Mouse (Mus musculus) forebrain, embryonic 11.5 days (tissue): Measurements from ENCODE around the gene Smad6. TPM values are rescaled to one million over a fixed set of nuclear protein-coding genes. Genes with fewer than 3 reads are reported as not detected.

ENCODE experiments used
- ATAC-seq: fragments of 200-750 bp; cut with Nextera tagmentation; replicated peaks from 2 replicates; pipeline ENCODE4 v1.8.0; 2017; ENCODE audit warnings: moderate TSS enrichment; ENCODE audit not compliant: low FRiP score
- DNase-seq: peaks from one replicate; pipeline ENCODE4 v3.0.0-alpha.2; 2017; ENCODE audit warnings: low spot score
- H3K27ac ChIP-seq: fragments of 300-500 bp; sonication (generic); 2 replicates; pipeline ENCODE4 v1.5.1; 2014; ENCODE audit warnings: low read depth, low read length
- H3K27me3 ChIP-seq: fragments of 300-500 bp; sonication (generic); 2 replicates; pipeline ENCODE4 v1.6.1; 2014; ENCODE audit warnings: mild to moderate bottlenecking, low read length, mixed read lengths; ENCODE audit not compliant: control insufficient read depth, insufficient read depth
- H3K36me3 ChIP-seq: fragments of 300-500 bp; sonication (generic); 2 replicates; pipeline ENCODE4 v1.6.1; 2014; ENCODE audit warnings: mild to moderate bottlenecking, low read length, moderate library complexity, mixed read lengths; ENCODE audit not compliant: control insufficient read depth, insufficient read depth
- H3K4me1 ChIP-seq: fragments of 300-500 bp; sonication (generic); replicated peaks from 2 replicates; pipeline ENCODE4 v1.6.1; 2014; ENCODE audit warnings: low read length, mixed read lengths; ENCODE audit not compliant: control insufficient read depth, insufficient read depth
- H3K4me2 ChIP-seq: fragments of 300-500 bp; sonication (generic); 2 replicates; pipeline ENCODE4 v1.6.1; 2014; ENCODE audit warnings: low read depth, mild to moderate bottlenecking, low read length, moderate library complexity, mixed read lengths; ENCODE audit not compliant: severe bottlenecking
- H3K4me3 ChIP-seq: fragments of 300-500 bp; sonication (generic); 2 replicates; pipeline ENCODE4 v1.5.1; 2014; ENCODE audit warnings: low read depth, low read length
- H3K9ac ChIP-seq: fragments of 300-500 bp; sonication (generic); 2 replicates; pipeline ENCODE4 v1.6.1; 2014; ENCODE audit warnings: low read length
- H3K9me3 ChIP-seq: fragments of 300-500 bp; sonication (generic); 2 replicates; pipeline ENCODE4 v1.6.1; 2016; ENCODE audit warnings: low read length, mixed read lengths; ENCODE audit not compliant: control insufficient read depth
- WGBS: fragments of 180-500 bp; shearing (Covaris S2); extraction: QIAGEN DNeasy Blood & Tissue Kit; methylation state at CpG from one replicate; pipeline ENCODE4 v1.1.7; 2014; 5-methylcytosine and 5-hydroxymethylcytosine counted together
- polyA plus RNA-seq: library from polyadenylated mRNA; unstranded; fragments of >200 nt; fragmentation: Nextera tagmentation; extraction: Ambion mirVana; gene quantifications from 2 replicates; pipeline ENCODE4 v1.2.1, GENCODE M21; 2014

Smad6 gene
- polyA plus RNA-seq, 1 experiment from 2014 or later: 6.5 TPM

DNA sequence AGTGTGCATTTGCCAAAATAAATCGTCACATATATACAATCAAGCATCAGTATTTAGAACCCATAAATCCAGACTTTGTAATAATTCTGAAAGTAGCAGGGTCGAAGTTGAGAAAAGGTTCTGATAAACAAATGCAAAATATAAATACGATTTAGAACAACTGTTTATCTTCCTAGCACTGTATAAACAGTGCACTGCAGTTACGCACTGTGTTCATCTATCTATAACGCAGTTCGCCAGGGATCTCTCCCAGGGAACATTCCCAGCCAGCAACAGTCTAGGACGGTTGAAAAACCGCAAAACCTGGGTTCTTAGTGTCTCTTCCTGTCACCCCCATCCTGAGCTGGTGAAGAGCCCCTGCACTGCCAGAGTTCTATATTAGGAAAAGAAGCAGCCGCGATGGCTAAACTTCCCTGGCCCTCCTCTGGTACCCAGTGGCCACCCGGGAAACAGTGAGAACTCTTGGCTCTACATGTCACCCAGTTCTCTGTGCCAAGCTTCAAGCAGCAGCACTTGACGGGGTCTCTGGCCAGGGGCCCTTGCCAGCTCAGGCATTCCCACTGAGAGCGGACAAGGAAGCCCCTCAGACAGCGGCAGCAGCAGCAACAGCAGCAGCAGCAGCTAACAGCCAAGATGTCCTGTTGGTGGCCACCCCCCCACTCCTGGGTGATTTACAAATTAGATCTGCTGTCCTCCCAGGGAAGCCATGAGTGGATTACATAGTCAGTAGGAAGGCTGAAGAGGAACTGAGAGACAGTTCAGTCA, 54.3 kb downstream of the Smad6 start:
- H3K4me2 ChIP-seq: no peak overlapping the region
- 85% methylated on average over 14 of the region's 14 CpGs for WGBS
- DNase-seq: no peak
- H3K9me3 ChIP-seq: no peaks in the 10 kb centered on the region
- ATAC-seq: no peak
- H3K36me3 ChIP-seq: no peaks in the 10 kb centered on the region
- H3K4me3 ChIP-seq: no peak overlapping the region
- no peak overlapping the region for H3K9ac ChIP-seq
- H3K27me3 ChIP-seq: no peaks in the 10 kb centered on the region
- no peak overlapping the region for H3K27ac ChIP-seq
- H3K4me1 ChIP-seq: peaks cover 12% of the 10 kb centered on the region; the same call in 1 of the 2 replicates

DNA sequence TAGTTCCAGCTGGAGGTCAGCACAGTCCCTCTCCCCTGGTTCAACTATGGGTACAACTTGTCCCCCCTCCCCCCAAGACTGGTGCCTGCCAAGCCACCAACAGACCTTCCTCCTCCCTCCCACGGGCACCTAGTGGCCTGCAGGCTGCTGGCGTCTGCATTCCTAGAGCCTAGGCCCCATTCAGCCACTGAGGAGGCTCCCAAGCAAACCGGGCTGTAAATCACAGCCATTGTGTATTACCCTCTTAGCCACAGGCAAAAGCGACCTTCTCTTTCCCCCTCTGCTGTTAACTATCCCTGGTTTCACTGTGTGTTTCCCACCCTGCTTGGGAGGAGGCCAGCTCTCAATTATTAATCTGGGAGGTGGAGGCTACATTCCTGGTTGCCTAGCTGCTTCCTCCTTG, 56.3 kb downstream of the Smad6 start:
- Histone ChIP-seq H3K27ac (peak overlapping the region; percentile 43; the same call in 1 of the 2 replicates), H3K36me3 (no peaks in the 10 kb centered on the region), H3K4me2 (no peak overlapping the region), H3K4me3 (no peak overlapping the region), H3K9me3 (no peaks in the 10 kb centered on the region), H3K9ac (no peak overlapping the region), H3K27me3 (no peaks in the 10 kb centered on the region), H3K4me1 (peaks cover 16% of the 10 kb centered on the region)
- peak; percentile 30; the same call in 1 of the 2 replicates for ATAC-seq
- no peak for DNase-seq
- 17% methylated on average over 4 of the region's 4 CpGs for WGBS

DNA sequence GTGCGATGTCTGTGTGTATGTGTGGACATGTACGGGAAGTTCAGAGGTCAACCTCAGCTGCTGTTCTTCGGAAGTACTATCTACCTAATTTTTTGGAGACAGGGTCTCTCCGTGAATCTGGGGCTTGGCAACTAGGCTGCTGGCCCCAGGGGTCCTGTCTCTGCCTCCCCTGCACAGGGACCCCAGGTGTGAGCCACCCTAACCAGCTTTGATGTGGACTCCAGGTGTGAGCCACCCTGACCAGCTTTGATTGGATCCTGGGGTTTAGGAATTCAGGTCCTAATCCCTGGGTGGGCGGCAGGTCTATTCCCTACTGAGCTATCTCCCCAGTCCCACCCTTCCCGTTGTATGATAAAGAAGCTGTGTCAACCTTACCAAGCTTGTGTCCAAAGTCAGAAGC, 60.0 kb downstream of the Smad6 start:
- peaks cover 41% of the 10 kb centered on the region for H3K4me1 ChIP-seq
- ATAC-seq: no peak

DNA sequence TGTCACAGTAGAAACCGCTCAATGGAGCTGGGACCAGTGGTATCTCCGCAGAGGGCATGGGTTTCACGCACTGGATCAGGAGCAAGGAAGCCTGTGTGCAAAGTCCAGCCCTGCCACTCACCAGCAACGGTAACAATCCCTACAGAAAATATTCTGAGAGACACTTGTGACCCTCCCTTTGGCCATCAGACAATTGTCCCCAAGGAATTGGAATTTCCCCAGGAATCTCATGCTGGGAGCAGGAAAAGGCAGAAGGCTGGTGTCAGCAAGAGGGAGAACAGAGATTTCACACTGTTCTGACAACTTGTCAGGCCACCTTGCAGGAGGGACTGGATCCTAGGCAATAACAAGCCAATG, 61.1 kb downstream of the Smad6 start:
- H3K27me3 ChIP-seq: no peaks in the 10 kb centered on the region
- no peaks in the 10 kb centered on the region for H3K36me3 ChIP-seq
- H3K27ac ChIP-seq: peak overlapping the region; percentile 62
- no peak overlapping the region for H3K9ac ChIP-seq
- H3K4me3 ChIP-seq: no peak overlapping the region
- H3K4me2 ChIP-seq: peak overlapping the region; percentile 33
- H3K9me3 ChIP-seq: no peaks in the 10 kb centered on the region
- DNase-seq (no peak), ATAC-seq (no peak)
- peaks cover 41% of the 10 kb centered on the region for H3K4me1 ChIP-seq
- 4% methylated on average over 4 of the region's 4 CpGs for WGBS

More for the DNA sequence above, 60.0 kb downstream of the Smad6 start:
- Histone ChIP-seq H3K27me3 (no peaks in the 10 kb centered on the region), H3K4me3 (no peak overlapping the region), H3K4me2 (no peak overlapping the region), H3K9me3 (no peaks in the 10 kb centered on the region), H3K36me3 (no peaks in the 10 kb centered on the region), H3K27ac (no peak overlapping the region), H3K9ac (no peak overlapping the region)
- 67% methylated on average over 6 of the region's 6 CpGs for WGBS
- no peak for DNase-seq

DNA sequence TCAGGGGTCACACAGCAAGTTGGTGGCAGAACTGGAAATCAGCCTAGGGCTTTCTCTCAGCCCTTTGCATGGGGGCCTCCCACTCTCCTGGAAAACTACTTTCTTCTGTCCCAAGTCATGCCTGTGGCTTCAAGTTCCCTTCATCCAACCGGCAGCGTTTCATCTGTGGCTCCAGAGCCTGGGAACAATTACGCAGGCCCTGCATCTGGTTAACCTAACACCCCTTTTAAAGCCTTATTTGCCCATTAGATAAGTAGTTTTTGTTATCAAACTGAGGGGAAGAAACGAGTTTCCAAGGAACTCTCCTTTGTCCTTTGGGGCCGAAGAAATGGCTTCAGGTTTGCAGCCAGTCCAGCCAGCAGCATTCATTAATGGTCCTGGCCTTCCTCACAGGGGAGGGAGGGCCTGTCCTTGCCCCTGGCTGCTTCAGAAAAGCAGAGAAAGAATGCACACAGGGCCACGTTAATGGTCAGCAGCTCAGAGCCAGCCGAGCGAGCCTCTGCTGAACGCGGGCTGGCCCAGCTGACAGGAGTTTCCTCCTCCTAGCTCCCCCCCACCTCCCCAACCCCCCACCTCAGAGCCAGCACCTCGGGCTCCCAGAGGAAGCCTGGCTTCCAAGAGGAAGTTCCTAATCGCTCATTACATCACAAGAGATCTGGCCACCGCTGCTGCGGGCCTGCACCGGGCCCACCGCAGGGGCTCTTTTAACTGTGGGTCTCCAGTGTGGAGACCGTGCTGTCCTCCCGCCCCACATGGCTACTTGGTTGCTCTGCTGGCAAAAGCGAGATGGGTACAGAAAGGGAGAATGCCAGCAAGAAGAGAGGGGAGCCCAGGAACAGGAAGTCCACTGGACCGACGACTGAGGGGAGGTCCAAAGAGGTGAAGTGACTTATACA, 61.7 kb downstream of the Smad6 start:
- ATAC-seq: 0 out of 2 replicates have a peak, but pooled peaks have one; percentile 16
- peak overlapping the region; percentile 52 for H3K9ac ChIP-seq
- peaks cover 37% of the 10 kb centered on the region for H3K4me1 ChIP-seq
- H3K4me2 ChIP-seq: peak overlapping the region; percentile 33
- H3K9me3 ChIP-seq: no peaks in the 10 kb centered on the region
- H3K36me3 ChIP-seq: no peaks in the 10 kb centered on the region
- peak overlapping the region; percentile 62 for H3K27ac ChIP-seq
- peak; percentile 75 for DNase-seq
- WGBS: under 1% methylated on average over 21 of the region's 21 CpGs
- H3K4me3 ChIP-seq: no peak overlapping the region
- H3K27me3 ChIP-seq: no peaks in the 10 kb centered on the region

DNA sequence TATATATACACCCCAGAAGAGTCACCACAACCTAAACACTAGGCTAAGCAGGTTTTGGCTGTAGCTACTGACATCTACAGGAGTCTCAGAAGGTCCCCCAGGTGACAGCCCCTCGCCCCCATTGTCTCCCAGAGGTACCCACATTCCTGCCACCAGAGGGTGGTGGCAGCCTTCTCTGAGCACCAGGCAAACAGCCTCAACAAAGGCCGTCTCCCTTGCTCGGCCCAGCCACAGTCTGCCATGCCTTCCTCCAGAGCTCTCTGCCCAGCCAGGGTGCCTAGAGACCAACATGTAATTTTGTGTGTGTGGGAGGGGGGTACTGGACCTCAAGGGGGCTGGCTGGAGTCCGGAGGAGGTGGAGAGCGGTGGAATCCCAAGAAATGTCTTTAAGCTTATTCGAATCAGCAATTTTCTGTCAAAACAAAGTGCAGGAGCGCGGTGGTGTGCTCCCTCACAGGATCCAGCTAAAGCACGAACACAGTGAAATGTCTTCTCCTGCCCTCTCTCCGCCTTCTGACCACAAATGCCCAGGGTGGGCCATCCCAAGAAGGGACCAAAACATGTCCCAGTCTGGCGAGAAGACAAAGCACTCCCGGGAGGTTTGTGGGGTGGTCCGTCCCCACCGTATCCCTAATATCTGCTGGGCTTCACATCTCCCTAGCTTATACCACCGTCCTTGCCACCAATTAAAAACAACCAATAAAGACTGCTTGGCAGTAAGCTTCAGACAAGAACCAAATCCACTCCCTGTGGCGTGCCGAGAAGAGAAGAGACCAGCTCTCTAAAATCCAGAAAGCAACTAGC, 62.5 kb downstream of the Smad6 start:
- Histone ChIP-seq H3K27me3 (no peaks in the 10 kb centered on the region), H3K9ac (peak overlapping the region; percentile 52), H3K9me3 (no peaks in the 10 kb centered on the region), H3K27ac (peak overlapping the region; percentile 62), H3K4me3 (no peak overlapping the region), H3K4me2 (peak overlapping the region; percentile 33; the same call in 1 of the 2 replicates), H3K4me1 (peaks cover 34% of the 10 kb centered on the region), H3K36me3 (no peaks in the 10 kb centered on the region)
- ATAC-seq (peak; percentile 58; the same call in 1 of the 2 replicates), DNase-seq (peak; percentile 88)
- 12% methylated on average over 17 of the region's 17 CpGs for WGBS

DNA sequence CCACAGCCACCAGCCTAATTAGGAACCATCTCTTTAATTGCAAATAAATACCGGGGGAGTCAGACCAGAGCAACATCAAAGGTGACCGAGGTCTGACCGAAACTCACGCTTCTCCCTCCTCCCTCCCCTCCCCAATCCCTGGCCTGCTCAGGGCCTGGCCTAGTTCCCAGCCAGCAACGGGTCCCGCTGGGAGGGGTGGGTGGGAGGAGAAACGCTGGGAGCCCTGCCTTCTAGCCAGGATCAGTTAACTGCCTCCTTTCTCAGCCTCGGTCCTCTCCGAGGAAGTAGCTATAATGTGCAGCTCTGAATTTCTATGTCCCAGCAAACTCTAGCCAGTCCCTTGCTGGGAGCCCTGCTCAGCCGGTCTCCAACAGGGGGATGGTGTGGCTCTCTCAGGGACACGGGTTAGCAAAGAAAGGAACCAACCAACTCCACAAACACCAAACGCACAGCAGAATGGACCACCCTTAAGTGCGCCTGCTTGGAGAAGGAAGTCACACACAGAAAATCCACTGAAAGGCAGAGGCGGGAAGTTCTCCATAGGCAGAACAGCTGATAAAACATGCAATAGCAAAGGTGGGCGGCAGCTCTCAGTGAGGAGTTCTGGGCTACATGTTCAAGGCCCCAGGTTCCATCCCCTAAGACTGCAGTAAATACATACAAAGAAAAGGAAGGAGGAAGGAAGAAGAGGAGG, 63.4 kb downstream of the Smad6 start:
- Histone ChIP-seq H3K27ac (peak overlapping the region; percentile 46; the same call in 1 of the 2 replicates), H3K4me3 (no peak overlapping the region), H3K9ac (peak overlapping the region; percentile 52; the same call in 1 of the 2 replicates), H3K27me3 (no peaks in the 10 kb centered on the region), H3K36me3 (no peaks in the 10 kb centered on the region), H3K4me1 (peaks cover 32% of the 10 kb centered on the region), H3K9me3 (no peaks in the 10 kb centered on the region), H3K4me2 (0 out of 2 replicates have a peak overlapping the region, but pooled peaks have one; percentile 5)
- ATAC-seq (peak; percentile 34), DNase-seq (peak; percentile 75)
- 14% methylated on average over 15 of the region's 15 CpGs for WGBS
